Mouse (Mus musculus): ENCODE measurements at regions not wholly inside any gene's neighbourhood (a gene's known extent, or its start where the extent isn't known, plus 50 kb on each side); places are given as distances from the start of the nearest gene placed in this dataset.
A peak's percentile ranks its signal among the peaks of the same experiment; 100 is the strongest.

- 0 out of 2 replicates have a peak, but pooled peaks have one; percentile 50 for ATAC-seq (replicated peaks)
- H3K27ac ChIP-seq: no peak overlapping the region
- no peaks in the 10 kb centered on the region for H3K9me3 ChIP-seq
- H3K36me3 ChIP-seq (replicated peaks): no peaks in the 10 kb centered on the region
- H3K9ac ChIP-seq: no peak overlapping the region
- H3K27me3 ChIP-seq (replicated peaks): no peaks in the 10 kb centered on the region
- H3K4me2 ChIP-seq: no peak overlapping the region
- WGBS: 49% methylated on average over 2 of the region's 2 CpGs
- no peaks in the 10 kb centered on the region for H3K4me1 ChIP-seq
- no peak overlapping the region for H3K4me3 ChIP-seq
Observed at GRCm38 (mm10) chr1:28677700-28678099, 102.4 kb downstream of the Gm597 start.

DNA sequence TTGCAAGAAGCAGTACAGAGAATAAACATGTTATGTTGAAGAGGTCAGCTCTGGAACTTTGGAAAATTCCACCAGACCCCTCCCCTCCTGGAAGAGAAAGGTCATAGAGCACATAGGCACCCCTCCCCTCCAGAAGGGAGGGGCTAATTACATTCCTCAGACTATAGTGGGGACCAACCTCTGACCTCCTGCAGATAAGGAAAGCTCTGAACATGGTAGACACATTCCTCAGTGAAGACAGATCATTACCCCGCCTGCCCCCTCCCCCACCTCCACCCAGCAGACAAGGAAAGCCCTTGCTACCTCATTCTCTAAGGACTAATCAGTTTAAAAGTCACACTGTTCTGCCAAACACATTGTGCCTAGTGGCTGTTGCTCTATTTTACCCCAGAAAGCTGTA lies 104.7 kb downstream of the Gm597 start:
- H3K36me3 ChIP-seq (replicated peaks): no peaks in the 10 kb centered on the region
- H3K9me3 ChIP-seq: no peaks in the 10 kb centered on the region
- no peak overlapping the region for H3K4me3 ChIP-seq
- no peak overlapping the region for H3K9ac ChIP-seq
- no peaks in the 10 kb centered on the region for H3K4me1 ChIP-seq
- WGBS: 88% methylated on average over 1 of the region's 1 CpGs
- no peak overlapping the region for H3K4me2 ChIP-seq
- H3K27ac ChIP-seq: no peak overlapping the region
- no peak for ATAC-seq (replicated peaks)
- H3K27me3 ChIP-seq (replicated peaks): no peaks in the 10 kb centered on the region

GRCm38 (mm10) chr1:28640818-28641217 lies 139.2 kb downstream of the Gm597 start:
- Histone ChIP-seq H3K4me2 (no peak overlapping the region), H3K4me1 (no peaks in the 10 kb centered on the region), H3K9ac (no peak overlapping the region), H3K27ac (no peak overlapping the region), H3K9me3 (no peaks in the 10 kb centered on the region), H3K27me3 (replicated peaks) (no peaks in the 10 kb centered on the region), H3K4me3 (no peak overlapping the region), H3K36me3 (replicated peaks) (no peaks in the 10 kb centered on the region)
- no peak for ATAC-seq (replicated peaks)
- 78% methylated on average over 4 of the region's 4 CpGs for WGBS

DNA sequence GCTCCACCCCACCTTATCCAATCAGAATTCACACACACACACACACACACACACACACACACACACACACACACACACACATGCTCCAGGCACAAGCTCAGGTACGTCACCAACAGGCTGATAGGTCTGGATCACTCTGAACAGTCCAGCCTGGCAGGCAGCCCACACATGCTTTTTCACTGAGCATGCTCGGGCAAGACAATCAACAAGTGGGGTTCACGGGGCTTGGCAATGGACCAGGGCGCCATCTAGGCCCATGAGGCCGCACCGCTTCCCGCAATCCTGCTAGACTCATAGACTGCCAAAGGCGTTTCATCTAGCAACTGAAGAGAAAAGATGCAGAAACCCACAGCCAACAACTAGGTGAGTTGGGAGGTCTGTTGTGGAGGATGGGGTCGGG lies 157.3 kb downstream of the Gm597 start:
- ATAC-seq (replicated peaks): no peak
- no peak overlapping the region for H3K4me2 ChIP-seq
- H3K9me3 ChIP-seq: no peaks in the 10 kb centered on the region
- H3K4me1 ChIP-seq: no peaks in the 10 kb centered on the region
- H3K4me3 ChIP-seq: no peak overlapping the region
- no peaks in the 10 kb centered on the region for H3K36me3 ChIP-seq (replicated peaks)
- WGBS: 90% methylated on average over 9 of the region's 9 CpGs
- H3K9ac ChIP-seq: no peak overlapping the region
- no peaks in the 10 kb centered on the region for H3K27me3 ChIP-seq (replicated peaks)
- H3K27ac ChIP-seq: no peak overlapping the region

- no peaks in the 10 kb centered on the region for H3K36me3 ChIP-seq (replicated peaks)
- no peak overlapping the region for H3K4me3 ChIP-seq
- no peaks in the 10 kb centered on the region for H3K4me1 ChIP-seq
- no peak overlapping the region for H3K27ac ChIP-seq
- ATAC-seq (replicated peaks): no peak
- no peaks in the 10 kb centered on the region for H3K27me3 ChIP-seq (replicated peaks)
- WGBS: 55% methylated on average over 1 of the region's 1 CpGs
- no peak overlapping the region for H3K4me2 ChIP-seq
- H3K9ac ChIP-seq: no peak overlapping the region
- H3K9me3 ChIP-seq: no peaks in the 10 kb centered on the region
Observed at GRCm38 (mm10) chr1:28602383-28602782, 177.7 kb downstream of the Gm597 start.

DNA sequence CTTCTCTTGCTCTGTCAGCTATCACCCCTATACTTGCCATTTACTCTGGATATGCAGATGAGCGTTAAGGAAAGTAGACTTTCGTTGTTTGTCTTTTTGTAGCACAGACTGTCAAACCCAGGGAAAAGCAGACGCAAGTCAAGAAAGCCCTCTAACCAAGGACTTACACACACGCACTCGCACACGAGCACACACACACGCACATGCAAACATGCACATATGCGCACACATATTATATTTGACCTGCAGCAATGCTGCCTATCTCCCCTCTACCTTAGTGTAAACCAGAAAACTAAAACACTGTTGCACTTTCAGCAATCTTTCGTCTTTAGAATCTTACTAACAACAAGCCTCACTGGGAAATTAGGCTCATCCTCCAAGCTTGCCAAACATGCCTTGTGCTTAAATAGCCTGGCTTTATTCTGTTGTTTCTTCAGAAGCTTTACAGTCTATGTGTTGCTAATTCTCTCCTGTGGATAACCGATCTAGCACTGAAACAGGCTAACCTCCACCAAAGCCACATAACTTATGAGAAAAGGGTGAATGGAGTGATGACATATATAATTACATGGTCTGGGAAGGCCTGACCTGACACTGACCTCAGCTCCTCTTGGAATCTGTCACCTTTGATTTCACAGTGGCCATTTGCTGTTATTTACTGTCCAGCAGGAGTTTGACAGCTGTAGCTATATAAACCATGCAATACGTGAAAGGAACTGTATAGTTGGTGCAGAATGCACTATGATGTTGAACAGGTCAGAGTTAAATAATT lies 214.5 kb downstream of the Gm597 start:
- no peak overlapping the region for H3K27ac ChIP-seq
- H3K36me3 ChIP-seq (replicated peaks): no peaks in the 10 kb centered on the region
- H3K4me2 ChIP-seq: no peak overlapping the region
- WGBS: 71% methylated on average over 11 of the region's 11 CpGs
- H3K4me1 ChIP-seq: 0 out of 2 replicates have a peak, but pooled peaks cover 2% of the 10 kb centered on the region
- ATAC-seq (replicated peaks): no peak
- no peaks in the 10 kb centered on the region for H3K27me3 ChIP-seq (replicated peaks)
- H3K9me3 ChIP-seq: no peaks in the 10 kb centered on the region
- no peak overlapping the region for H3K9ac ChIP-seq
- H3K4me3 ChIP-seq: no peak overlapping the region

DNA sequence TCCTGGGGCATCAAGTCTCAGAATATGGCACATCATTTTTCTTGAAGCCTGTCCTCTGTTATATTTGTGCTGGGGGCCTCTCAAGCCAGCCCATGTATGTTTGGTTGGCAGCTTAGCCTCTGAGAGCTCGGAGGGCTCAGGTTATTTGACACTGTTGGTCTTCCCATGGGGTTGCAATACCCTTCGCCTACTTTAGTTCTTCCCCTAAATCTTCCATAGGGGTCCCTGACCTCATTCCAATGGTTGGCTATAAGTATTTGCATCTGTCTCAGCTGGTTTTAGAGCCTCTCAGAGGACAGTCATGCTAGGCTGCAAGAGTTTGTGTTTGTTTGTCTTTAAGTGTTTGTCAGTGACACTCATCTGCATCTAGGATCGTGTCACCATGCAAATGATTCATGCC lies 216.2 kb downstream of the Gm597 start:
- 0 out of 2 replicates have a peak, but pooled peaks cover 2% of the 10 kb centered on the region for H3K4me1 ChIP-seq
- no peaks in the 10 kb centered on the region for H3K27me3 ChIP-seq (replicated peaks)
- 81% methylated on average over 3 of the region's 3 CpGs for WGBS
- no peak for ATAC-seq (replicated peaks)
- H3K9ac ChIP-seq: no peak overlapping the region
- no peak overlapping the region for H3K4me2 ChIP-seq
- no peak overlapping the region for H3K4me3 ChIP-seq
- H3K27ac ChIP-seq: no peak overlapping the region
- no peaks in the 10 kb centered on the region for H3K9me3 ChIP-seq
- H3K36me3 ChIP-seq (replicated peaks): no peaks in the 10 kb centered on the region

Data from midbrain, embryonic 15.5 days (tissue).